Mouse (Mus musculus) gastrocnemius, adult 18-20 months (tissue): ENCODE results near the gene Rbms3. TPM values are rescaled to one million over a fixed set of nuclear protein-coding genes. Genes with fewer than 3 reads are reported as not detected.

Experiments used
- DNase-seq: peaks from one replicate; pipeline ENCODE4 v3.0.0; 2021; ENCODE audit warnings: low spot score
- total RNA-seq, 2 experiments: library from RNA; stranded (reverse); gene quantifications; 2 replicates each; pipeline ENCODE4 v1.2.3; 2021

The Rbms3 gene
- total RNA-seq, 2 experiments from 2014 or later, result 4.5 to 4.6 TPM

DNA sequence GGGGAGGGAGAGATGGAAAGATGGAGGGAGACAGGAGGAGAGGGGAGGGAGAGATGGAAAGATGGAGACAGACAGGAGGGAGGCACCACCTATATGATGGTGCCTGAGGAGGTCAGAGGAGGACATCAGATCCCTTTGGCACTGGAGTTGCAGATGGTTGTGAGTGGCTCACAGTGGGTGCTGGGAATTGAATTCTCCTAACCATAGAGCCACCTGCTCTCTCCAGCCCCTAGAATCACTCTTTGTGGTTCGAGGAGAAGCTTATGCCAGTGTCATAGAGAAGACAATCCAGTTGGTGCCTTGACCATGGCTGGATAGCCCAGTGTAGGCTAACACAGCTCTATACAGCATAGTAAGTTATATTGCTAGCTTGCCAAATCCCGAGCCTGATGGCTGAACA lies 137.8 kb downstream of the Rbms3 start:
- DNase-seq, result no peak

DNA sequence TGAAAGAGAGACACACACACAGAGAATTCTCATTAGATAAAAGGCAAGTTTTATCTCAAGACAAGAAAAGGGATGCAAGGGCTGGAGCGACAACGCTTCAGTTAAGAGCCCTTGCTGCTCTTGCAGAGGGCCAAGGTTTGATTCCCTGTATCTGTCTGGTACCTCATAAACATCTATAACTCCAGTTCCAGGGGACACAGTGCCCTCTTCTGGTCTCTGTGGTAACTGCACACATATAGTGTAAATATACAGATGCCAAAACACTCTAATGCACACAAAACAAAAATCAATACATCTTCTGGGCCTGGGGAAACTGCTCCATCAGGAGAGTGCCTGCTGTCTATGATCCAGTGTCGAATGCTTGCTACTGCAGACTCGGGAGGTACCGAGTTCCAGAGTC lies 145.3 kb downstream of the Rbms3 start:
- DNase-seq, result no peak

DNA sequence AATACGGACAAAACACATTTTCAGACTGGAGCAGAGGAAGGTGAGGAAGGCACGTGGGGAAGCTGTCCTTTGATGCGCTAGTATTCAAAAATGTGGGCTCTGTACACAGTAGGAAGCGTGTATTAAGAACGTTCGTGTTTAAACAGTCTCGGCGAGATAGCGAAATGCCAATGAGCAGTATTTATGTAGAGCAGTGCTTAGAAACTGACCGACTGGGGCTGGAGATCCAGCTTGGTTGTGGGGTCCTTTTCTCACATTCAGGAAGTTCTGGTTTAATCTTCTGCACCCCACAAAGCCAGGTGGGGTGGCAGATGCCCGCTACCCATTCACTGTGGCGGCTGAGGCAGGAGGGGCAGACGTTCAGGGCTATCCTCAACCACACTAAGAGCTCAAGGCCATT lies 153.0 kb downstream of the Rbms3 start:
- DNase-seq, result no peak

DNA sequence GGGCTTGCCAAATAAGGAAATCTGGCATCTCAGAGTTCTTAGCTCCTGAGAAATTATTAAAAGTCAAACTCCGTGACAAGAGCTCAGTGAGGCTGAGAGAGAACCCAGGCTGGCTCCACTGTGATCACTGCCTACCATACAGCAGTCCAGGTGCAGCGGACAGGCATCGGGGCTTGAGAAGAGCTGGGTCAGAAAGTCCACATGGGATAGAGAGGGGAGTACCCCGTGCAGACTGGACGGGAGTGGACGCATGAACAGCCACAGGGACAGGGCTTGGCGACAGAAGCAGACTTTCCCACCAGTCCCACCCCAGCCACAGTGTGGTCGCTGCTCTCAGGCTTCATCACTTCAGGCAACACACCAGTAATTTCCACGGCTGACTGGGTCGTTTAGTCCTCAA lies 176.9 kb downstream of the Rbms3 start:
- DNase-seq, result no peak

DNA sequence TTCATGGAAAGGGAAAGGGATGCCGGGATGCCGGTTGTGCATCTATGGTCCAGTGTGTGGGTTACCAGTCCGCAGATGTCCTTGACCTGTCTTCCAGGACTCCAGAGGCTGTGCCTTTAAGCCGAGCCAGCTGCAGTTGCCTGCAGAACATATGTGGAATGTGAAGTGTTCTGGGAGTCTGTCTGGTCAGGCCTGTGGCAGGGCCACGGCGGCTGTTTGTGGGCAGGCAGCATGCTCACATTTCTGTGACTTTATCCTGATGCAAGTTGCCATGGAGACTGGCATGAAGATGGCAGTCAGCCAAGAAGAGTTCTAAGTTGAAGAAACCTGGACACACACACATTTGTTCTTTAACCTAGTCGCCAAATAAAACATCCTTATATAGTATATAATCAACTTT lies 187.1 kb downstream of the Rbms3 start:
- DNase-seq, result no peak

DNA sequence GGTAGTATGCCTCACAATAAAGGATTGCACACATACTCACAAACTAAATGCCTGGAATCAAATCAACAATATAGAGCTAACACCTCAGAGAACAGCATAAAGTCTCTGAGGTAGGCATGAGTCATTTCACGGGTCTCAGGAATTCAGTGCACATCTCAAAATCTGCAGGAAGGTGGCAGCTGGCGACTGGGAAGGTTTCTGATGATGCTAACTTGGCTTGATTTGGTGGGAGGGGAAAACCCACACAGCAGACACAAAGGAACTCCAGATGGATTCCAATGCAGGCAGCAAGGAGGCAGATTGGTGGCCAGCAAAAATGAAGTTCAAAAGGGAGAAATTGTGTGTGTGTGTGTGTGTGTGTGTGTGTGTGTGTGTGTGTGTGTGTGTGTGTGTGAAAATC lies 193.9 kb downstream of the Rbms3 start:
- DNase-seq, result no peak

DNA sequence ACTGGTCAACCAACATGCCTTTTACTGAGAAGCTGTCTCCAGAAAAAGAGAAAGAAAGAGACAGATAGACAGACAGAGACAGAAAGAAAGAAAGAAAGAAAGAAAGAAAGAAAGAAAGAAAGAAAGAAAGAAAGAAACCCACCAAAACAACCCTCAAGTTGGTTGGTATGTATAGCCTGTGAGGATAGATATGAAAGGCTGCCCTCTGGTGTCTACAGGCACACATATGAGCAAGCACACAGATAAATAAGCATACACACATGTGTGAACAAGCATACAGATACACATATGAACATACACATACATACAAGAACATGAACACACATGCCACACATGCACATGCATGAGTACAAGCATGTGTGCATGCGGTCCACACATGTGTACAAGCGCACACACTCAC lies 199.0 kb downstream of the Rbms3 start:
- DNase-seq, result no peak

DNA sequence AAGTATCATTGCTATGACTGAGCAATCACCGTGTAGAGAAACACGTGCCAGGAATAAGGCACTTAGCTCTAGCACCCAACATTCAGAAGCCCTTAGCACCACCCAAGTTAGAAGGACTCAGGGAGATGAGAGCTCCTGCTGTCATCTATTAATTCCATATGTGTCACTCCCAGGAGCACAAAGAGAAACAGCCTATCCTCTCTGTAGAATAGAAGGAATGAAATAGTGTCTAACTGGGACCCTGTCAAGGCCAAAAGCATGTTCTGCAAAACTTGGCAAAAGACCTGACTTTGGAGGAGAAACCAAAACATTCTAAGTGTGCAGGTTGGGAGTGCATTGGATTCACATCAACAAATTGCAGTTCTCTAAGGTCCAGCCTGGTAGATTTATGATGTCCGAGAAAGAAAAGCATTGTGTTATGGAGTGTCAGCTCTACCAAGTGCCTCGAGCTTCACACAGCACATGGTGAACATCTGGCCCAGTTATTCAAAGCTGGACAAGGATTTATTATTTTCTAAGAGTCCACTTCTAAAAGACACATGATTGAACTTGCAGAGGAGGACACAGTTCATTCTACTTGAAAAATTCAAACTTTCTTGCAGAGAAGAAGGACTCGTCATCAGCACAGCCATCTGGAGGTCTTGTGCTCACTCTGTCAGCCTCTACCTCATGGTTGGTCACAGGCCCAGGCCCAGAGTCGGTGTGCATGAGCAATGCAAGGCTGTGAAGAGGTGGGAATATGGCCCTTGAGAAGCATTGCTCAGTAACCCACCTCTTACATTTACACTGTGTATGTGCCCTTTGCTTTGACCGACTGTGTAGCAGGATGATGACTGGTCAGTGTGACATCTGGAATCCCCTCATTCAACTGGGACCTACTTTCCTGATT lies 200.3 kb downstream of the Rbms3 start:
- no peak for DNase-seq

DNA sequence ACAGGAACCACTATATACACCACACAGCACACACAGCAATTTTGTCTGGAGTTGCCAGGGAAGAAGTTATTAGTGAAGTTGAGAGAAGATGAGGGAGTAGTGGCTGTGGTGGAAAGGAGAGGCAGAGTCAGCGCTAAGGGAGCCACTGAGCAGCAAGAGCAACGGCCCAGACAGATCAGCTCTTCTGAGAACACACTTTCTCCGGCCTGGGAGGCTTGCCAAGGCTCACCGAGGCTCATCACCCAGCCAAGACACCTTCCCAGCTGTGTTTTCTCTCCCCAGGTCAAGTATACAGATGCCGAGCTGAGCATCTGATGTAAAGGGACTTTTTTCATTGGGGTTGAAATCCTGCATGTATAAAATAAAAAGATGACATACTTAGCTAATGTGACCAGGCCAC lies 206.5 kb downstream of the Rbms3 start:
- no peak for DNase-seq

DNA sequence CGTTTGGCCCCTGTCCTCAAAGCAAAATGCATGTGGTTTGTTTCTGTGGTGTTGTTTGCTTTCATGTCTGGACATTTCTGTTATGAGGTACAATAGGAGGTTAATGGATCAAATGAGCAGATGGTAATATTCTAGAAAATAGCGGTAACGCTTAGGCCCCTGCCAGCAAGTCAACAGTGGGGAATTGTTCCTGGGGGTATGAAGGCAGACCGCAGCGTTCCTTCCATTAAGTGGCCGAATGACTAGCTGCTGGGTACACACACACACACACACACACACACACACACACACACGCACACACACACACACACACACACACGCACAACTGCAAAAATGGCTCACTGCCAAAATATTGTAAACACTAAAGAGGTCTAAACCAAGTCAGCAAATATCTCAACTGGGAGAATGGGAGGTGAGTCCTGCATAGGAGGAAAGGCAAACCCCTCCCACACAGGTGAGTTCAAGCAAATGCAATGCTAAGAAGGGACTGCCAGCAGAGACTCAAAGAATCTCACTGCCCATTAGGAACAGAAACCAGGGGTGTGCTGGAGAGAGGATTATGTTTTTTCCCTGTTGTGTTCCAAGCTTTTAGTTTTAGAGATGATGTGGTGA lies 209.7 kb downstream of the Rbms3 start:
- DNase-seq, result no peak

DNA sequence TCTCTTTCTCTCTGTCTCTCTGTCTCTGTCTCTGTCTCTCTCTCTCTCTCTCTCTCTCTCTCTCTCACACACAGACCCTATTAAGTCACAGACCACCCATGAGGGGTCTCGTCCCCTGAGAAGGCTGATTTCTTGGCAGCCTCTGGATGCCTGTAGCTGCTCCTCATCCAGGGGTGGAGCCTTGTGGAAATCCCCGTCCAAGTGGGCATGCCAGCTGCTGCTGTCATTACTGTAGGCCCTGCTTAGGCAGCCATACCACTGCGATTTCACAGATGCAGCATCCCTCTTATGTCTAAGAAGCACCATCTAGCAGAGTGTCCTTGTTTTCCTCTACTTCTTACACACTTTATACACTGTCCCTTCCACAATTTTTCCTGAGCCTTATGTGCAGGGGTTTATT lies 216.5 kb downstream of the Rbms3 start:
- DNase-seq, result no peak

DNA sequence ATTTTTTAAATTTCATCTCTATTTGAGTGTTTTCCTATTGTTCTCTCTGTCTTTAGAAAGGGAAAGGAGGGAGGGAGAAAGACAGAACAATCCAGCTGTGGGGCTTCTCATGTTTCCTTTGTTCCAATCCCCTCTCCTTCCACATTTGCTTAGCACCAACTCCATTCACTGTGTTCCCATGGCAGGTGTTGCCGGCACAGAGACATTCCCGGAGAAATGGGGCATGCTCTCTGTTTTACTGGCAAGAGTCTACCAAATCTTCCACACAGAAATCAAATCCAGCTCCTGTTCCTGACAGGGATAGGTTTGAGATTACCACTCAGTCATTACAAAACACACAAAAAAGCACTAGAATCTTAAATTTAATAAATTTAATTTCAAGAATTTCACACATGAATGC lies 217.1 kb downstream of the Rbms3 start:
- DNase-seq, result no peak

DNA sequence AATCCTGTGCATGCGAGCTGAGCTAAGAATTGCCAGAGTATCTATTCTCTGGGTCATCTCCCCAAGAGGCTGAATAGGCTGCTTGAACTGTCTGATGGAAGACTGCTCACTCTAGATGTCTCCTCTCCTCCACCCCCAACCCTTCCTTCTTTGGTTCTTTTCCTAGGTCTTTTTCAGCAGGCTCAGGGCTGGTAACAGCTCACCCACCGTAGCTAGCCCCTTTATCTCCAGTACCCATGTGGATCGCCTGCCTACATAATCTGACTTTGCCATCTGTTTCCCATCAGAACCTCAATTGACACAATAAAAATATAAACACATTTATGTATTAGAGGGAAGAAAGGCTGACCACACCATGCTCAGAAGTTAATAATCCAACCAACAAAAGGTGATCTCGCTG lies 225.1 kb downstream of the Rbms3 start:
- no peak for DNase-seq

DNA sequence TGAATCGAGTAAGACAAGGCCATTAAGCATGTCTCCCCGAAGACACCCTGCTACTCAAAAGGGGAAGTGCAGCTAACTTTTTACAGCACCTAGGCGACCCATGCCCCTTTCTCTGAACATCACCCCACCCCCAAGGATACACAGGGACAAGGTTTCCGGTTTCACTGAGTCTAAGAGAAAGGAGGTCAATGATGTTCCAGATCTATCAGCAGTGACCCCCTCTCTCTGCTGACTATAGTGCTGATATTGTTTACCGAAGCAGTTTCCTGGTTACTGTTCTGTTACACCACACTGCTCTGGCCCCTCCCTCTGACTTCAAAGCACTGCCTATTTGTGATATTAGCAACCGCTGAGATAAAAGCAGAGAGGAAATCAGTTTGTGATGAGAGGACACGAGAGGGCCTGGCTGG lies 229.4 kb downstream of the Rbms3 start:
- no peak for DNase-seq

DNA sequence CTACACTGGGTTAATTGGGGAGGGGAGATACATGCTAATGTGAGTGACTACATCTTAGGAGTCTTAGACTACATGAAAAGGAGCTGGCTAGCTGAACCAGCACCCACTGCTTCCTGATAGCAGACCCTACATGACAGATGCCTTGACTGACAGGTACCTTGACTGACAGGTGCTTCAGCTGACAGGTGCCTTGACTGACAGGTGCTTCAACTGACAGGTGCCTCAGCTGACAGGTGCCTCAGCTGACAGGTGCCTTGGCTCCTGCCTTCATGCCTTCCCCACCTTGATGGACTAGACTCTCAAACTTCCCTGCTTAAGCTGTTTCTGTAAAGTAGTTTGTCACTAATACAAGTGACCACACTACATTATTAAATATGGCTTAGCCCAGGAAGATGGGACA lies 232.6 kb downstream of the Rbms3 start:
- DNase-seq, result no peak

DNA sequence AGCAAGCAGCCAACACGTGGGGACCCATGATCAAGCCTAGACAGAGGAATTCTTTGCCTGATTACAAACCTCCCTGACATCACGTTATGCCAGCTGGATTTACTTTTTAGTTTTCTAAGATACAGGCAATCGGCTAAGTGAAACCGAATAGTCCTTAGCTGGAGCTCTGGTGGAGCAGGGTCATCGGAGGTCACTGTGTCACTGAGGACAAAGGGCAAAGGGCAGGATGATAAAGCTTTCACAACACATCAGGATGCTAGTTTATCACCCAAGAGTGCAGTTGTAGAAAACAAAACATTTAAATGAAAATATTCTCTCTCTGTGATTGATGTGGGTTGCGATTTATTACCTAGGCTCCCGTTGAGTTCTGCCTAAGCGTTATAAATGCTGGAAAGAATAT lies 233.1 kb downstream of the Rbms3 start:
- no peak for DNase-seq

DNA sequence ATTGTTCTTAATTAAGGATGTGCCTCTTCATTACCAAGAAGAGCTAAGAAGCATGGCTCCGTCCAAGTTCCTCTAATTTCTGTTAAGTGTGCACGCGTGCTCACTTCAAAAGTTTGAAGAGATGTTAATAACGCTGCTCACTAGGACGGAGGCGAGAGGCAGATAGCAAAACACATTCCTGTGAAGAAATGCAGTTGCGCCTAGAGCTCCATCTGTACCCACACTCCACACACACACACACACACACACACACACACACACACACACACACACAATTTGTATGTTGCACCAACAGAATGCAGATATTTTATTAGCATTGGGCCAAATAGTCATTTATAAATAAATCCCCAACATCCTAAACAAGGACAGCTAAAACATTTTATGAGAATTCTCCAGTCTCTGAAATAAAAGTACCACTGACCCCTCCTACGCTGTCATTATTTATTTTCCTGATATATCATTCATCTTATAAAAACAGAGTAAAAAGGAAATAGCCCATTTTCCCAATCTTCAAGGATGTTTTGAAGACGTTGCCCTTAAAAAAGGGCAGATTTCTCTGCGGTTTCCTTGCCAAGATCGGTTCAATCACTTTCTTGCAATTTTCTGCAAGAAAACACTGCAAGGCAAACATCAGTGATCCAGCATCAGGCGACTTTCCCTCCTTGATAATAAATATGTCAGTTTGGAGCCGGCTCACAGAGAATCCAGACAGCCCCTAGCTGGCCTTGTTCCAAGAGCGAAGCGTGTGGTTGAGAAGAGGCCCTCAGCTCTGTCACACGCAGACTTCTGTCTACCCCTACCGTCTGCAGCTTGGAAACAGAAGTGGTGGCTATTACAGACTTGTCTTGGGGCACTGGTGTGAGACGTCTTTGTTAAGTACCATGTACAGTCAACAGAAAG lies 235.8 kb downstream of the Rbms3 start:
- no peak for DNase-seq

DNA sequence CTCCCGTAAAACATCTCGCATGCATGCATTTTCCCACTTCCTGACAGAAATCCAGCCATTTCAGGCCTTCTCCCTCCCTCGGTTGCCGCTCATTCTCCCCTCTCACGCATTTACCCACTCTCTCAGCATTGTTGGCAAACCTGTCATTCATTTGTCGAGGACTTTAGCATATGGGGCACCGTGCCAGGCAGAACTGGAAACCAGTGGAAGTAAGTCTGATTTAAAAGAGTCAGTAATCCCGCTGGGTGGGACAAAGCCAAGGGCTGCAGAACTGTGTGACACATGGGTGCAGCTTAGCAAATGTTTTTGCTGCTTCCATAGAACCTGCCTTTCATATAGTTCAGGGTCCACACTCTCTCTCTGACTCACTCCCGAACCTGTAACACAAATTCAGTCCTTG lies 241.7 kb downstream of the Rbms3 start:
- no peak for DNase-seq

DNA sequence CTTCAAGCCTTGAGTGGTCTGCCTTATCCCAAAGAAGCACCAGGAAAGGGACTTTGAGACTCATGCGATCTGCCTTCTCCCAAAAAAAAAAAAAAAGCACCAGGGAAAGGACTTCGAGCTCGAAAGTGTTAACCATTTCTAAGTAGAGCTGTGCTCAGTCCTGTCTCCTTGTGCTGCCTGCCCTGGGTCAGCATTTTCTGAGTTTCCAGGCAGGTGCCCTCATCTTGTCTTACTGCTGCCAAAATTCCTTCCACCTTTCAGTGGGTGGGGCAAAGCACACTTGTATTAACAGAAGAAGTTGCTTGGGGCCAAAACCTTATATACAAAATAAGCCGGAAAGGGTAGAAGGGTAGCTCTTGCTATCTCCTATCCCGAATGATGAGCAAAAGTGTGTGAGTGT lies 248.8 kb downstream of the Rbms3 start:
- DNase-seq, result no peak

DNA sequence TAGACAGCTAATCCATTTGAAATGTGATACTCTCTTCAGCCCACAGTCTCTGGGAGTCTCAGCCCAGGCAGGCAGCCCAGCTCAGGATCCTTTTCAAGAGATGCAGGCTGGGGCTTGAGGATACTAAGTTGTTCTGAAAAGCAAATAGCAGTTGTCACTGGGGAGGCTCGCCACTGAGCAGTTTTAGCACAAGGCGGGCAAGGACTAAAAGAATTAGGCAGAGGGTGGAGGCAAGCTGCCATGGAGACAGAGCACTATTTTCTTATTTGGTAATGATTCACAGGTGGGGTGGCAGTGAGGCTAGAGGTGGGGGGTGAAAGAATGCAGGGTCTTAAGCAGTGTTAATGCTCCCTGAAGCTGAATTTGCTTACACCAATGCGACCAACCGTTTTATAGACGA lies 249.6 kb downstream of the Rbms3 start:
- peak; percentile 11 for DNase-seq

DNA sequence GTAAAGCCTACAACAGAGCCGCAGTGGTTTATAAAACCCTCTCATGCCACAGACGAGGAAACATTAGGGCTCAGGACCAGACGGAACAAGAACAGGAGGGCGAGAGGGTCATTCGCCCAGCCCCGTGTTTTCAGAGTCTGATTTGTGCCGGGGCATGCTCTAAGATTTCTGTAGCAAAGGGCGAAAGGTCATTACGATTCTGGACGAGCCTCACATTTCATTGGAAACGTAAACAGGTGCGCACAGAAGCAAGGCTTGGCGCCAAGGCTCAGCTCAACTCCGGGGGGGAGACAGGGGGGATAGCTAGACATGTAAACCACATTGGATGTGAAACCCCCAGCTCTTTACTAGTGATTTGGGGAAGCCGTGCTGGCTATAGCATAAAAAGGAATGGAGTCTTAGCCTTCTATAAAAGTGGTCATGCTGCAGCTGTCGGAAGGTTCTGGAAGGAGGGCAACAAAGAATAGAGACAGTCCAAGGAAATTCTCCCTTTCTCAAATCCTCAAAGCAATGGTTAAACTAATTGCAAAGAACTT lies 250.2 kb downstream of the Rbms3 start:
- no peak for DNase-seq
